35 mouse cellular contexts compared by ENCODE assay signal in genomic region chr2:180373256-180373655, GRCm38 (mm10). TPM values are rescaled to one million over a fixed set of nuclear protein-coding genes. Genes with fewer than 3 reads are reported as not detected.
"Had no signal": no experiment of that assay in that cellular context is flagged by ENCODE, and none has a peak within 500 bp of the region (broad histone marks: within the 10 kb centered on the region; RNA-seq: fewer than 3 reads in every experiment).

No protein-coding gene starts in this region.

- H3K27me3 ChIP-seq: heart, embryonic 13.5 days; hindbrain, embryonic 15.5 days; intestine, embryonic 15.5 days; liver, embryonic 13.5 days; liver, embryonic 15.5 days had no signal

- H3K36me3 ChIP-seq: heart, embryonic 10.5 days; heart, embryonic 13.5 days; heart, embryonic 15.5 days; hindbrain, embryonic 13.5 days; hindbrain, embryonic 15.5 days; intestine, embryonic 15.5 days; limb, embryonic 10.5 days; limb, embryonic 12.5 days; liver, embryonic 13.5 days; liver, embryonic 15.5 days had no signal

- H3K4me2 ChIP-seq: heart, embryonic 13.5 days; heart, embryonic 15.5 days; hindbrain, embryonic 13.5 days; hindbrain, embryonic 15.5 days; intestine, embryonic 15.5 days; limb, embryonic 12.5 days; liver, embryonic 11.5 days; liver, embryonic 13.5 days; liver, embryonic 15.5 days had no signal

- H3K9ac ChIP-seq: heart, embryonic 13.5 days; heart, embryonic 15.5 days; hindbrain, embryonic 13.5 days; hindbrain, embryonic 15.5 days; intestine, embryonic 15.5 days; limb, embryonic 12.5 days; liver, embryonic 13.5 days; liver, embryonic 15.5 days; liver, postnatal 0 days had no signal

- H3K4me3 ChIP-seq: heart, adult 2 months; heart, embryonic 10.5 days; heart, embryonic 13.5 days; heart, embryonic 15.5 days; hindbrain, embryonic 13.5 days; hindbrain, embryonic 15.5 days; intestine, embryonic 15.5 days; layer of hippocampus, adult 2 months; left cerebral cortex, adult 2 months; limb, embryonic 10.5 days; limb, embryonic 12.5 days; liver, embryonic 13.5 days; liver, embryonic 15.5 days had no signal

- H3K4me1 ChIP-seq: hindbrain, embryonic 13.5 days; hindbrain, embryonic 15.5 days; intestine, embryonic 15.5 days; limb, embryonic 10.5 days; limb, embryonic 12.5 days; liver, embryonic 13.5 days; liver, embryonic 15.5 days had no signal

- H3K9me3 ChIP-seq: heart, embryonic 10.5 days; heart, embryonic 13.5 days; heart, embryonic 15.5 days; hindbrain, embryonic 13.5 days; hindbrain, embryonic 15.5 days; intestine, embryonic 15.5 days; limb, embryonic 10.5 days; limb, embryonic 12.5 days; liver, embryonic 13.5 days; liver, embryonic 15.5 days had no signal

- DNase-seq: gastrocnemius, postnatal 10 days; gastrocnemius, postnatal 25 days; heart, adult 11 months; heart, adult 2 months; heart, postnatal 14 days; heart, postnatal 36 days; kidney, adult 18-20 months; kidney, adult 8-10 months; kidney, postnatal 10 days; kidney, postnatal 25 days; kidney, postnatal 4 days; liver; liver, embryonic 13.5 days; liver, postnatal 0 days had no signal

- ATAC-seq: inflammation-experienced regulatory T-cells, adult 6 months; intestine, embryonic 15.5 days; intestine, postnatal 0 days; liver, postnatal 0 days had no signal

- H3K27ac ChIP-seq: heart, adult 2 months; heart, embryonic 10.5 days; heart, embryonic 13.5 days; heart, embryonic 15.5 days; hindbrain, embryonic 13.5 days; hindbrain, embryonic 15.5 days; intestine, embryonic 15.5 days; layer of hippocampus, adult 2 months; left cerebral cortex, adult 2 months; limb, embryonic 10.5 days; limb, embryonic 12.5 days; liver, embryonic 13.5 days; liver, embryonic 15.5 days had no signal

RNA-seq across cellular contexts. Expression of gene Gata5, which starts 38.8 kb away (rescaled TPM):
- total RNA-seq: gastrocnemius, adult 18-20 months; gastrocnemius, postnatal 10 days; gastrocnemius, postnatal 25 days; hematopoietic stem cell, adult 5-6 weeks; layer of hippocampus, adult 2 months; layer of hippocampus, postnatal 10 days; layer of hippocampus, postnatal 25 days; left cerebral cortex, adult 2 months; left cerebral cortex, postnatal 14 days; left cerebral cortex, postnatal 36 days had no signal
- polyA plus RNA-seq: hindbrain, embryonic 11.5 days; hindbrain, embryonic 15.5 days; inflammation-experienced regulatory T-cells, adult 6 months had no signal
